Mouse (Mus musculus) thymus, adult 18-20 months (tissue): ENCODE results near the gene Ppp6r2.
A peak's percentile ranks its signal among the peaks of the same experiment; 100 is the strongest.

Source experiments
- DNase-seq, 2 experiments: peaks; one replicate each; pipeline ENCODE4 v3.0.0; 2022; ENCODE audit warnings: mixed read lengths in 2 of 2

Ppp6r2 gene

GRCm38 (mm10) chr15:89210915-89211715 lies at the start of gene Ppp6r2:
Ppp6r2 (plus strand) TSS chr15:89211553.
- peak; percentile 68 to 71 for DNase-seq

- no peak for DNase-seq
These were observed 45.9 kb upstream of the Ppp6r2 start for GRCm38 (mm10) chr15:89165478-89165877.

- DNase-seq = no peak
These were observed 42.4 kb upstream of the Ppp6r2 start for GRCm38 (mm10) chr15:89168922-89169321.

DNA sequence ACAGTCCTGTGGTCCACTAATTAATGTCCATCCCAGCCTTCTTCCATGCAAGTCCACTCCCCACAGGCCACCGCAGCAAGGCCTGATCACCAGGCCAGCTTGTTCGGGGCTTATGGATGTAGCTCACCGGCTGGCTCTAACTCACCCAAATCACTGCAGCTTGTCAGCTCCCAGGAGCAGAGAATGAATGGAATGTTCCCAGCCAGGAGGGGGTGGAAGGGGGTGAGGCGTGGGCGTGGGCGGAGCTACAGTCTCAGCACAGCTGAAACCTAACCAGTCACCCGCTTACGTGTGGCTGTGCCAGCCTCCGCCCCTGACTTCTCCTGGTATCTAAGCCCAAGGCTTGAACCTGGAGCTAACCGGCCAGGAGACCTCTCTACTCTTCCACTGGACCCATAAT lies 41.9 kb upstream of the Ppp6r2 start:
- DNase-seq = no peak

- DNase-seq = no peak
These were observed 41.3 kb upstream of the Ppp6r2 start for GRCm38 (mm10) chr15:89170102-89170501.

GRCm38 (mm10) chr15:89171526-89172051 lies 39.8 kb upstream of the Ppp6r2 start:
- DNase-seq = no peak

DNA sequence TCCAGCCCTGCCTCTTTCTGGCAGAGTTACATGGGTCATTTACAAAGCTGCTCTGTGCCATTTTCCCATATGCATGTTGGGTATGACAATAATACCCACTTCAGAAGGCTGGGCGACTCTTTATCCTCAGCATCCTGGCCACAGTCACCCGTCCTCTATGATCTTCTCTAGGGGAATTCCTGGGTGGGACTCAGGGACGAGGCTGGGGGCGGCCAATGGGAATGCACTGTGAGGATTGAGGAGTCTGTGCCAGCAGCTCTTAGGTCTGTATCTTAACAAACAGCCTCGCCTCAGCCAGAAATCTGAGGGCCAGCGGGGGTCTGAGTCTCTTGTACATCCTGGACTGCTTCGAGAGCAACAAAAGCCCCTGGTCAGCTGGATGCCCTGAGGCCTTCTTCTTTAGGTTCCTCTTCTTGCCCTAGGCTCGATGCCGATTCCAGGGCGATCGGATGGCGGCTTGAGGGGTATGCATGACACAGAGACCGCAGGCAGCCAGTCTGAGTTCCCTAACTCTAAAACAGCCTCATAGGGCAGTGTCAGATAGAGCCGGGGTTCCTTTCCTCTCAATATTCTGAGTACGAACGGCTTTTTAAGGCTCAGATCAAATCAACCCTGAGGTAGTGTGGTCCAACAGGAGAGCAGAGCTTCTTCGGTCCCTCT lies 38.9 kb upstream of the Ppp6r2 start:
- DNase-seq = no peak

GRCm38 (mm10) chr15:89173024-89173905 lies 38.1 kb upstream of the Ppp6r2 start:
- no peak for DNase-seq

- DNase-seq = no peak
These were observed 37.5 kb upstream of the Ppp6r2 start for GRCm38 (mm10) chr15:89173906-89174214.

- DNase-seq = no peak
These were observed 36.4 kb upstream of the Ppp6r2 start for GRCm38 (mm10) chr15:89174889-89175339.

DNA sequence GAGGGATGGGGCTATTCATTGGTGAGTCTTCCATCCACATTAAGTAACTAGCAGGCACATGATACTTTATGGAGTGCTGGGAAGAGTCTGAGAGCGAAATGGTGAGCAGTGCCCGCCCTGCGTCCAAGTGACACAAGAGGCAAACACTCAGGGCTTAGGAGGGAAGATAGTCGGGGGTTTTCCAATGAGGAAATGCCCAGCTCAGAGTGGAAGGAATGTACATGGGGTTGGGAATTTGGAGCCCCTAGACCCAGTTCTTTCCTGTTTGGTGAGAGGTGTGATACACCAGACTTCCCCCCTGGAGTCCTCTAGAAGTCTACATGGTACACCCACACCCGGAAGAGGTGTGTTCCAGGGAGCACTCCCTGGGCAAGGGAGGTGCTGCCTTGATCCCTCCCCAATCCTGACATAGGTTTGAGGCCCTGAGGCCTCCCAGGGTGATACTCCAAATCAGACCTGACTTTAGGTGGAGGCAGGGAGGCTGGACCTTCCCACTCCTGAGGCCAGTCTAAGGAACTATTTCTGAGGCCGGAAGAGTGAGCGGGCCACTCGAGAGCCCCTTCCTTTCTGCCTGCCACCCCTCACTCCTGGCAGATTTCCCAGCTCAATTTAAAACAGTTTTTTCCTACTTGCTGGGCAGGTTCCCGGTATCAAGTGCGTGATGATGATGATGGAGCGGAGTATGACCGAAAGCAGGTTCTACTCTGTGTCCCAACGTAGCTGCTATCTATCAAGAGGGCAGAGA lies 35.8 kb upstream of the Ppp6r2 start:
- no peak for DNase-seq

GRCm38 (mm10) chr15:89177121-89177520 lies 34.2 kb upstream of the Ppp6r2 start:
- DNase-seq = no peak

- no peak for DNase-seq
These were observed 33.6 kb upstream of the Ppp6r2 start for GRCm38 (mm10) chr15:89177576-89178259.

DNA sequence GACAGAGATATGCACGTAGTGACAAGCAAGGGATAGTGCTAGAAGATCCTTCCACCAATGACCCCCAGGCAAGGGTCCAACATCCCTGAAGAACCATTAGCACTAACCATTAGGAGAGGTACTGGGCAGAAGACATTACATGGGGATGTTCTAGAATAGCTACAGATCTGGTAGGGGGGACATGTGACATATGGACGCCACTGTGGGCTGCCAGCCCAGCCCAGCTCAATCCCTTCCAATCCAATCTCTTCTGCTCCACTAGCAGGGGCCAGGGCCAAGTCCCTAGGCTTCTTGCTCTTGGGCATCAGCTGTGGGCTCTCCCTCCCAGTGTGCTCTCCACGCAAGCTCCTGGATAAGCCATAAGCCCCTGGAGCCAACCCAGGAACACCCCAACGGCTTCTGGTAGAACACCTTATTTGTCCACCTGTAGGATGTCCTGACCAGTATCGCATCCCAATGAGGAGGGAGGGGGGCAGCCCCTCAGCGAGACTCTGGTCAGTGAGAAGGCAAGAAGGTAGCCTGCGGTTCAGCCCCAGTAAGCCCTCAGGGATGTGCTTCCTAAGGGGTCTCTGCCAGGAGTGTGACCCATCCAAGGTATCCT lies 33.0 kb upstream of the Ppp6r2 start:
- no peak for DNase-seq

DNA sequence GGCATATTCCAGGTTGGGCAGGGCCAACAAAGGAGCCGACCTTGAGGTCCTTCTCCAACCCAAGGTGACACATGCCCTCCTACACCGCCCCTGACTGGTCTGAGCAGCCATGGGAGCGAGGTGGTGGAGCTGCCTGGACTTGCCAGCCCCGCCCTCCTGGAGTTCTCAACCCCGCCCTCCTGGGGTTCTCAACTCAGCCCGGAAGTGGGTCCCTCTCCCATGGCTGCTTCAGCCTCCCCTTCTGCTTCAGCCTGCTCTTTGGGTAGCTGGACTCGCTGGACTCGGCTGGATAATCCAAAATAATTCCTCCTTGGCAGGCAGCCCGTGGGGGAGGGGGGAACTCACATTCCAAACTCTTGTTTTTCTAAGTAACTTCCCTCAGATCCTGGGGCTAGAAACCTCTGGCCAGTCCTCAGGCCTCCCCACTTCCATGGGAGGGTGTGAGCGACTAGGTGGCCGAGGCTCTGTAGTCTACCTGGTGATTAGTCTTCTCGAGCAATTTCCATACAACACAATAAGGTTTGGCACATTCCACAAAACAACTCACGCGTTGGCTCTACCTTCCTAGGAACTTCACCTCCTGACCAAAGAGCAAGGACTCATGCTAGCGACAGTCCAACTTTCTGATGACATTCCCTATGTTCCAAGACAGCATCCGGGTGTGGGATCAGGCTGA lies 32.3 kb upstream of the Ppp6r2 start:
- peak in 1 of 2 experiments; percentile 31 for DNase-seq

GRCm38 (mm10) chr15:89179630-89179964 lies 31.8 kb upstream of the Ppp6r2 start:
- DNase-seq = no peak

DNA sequence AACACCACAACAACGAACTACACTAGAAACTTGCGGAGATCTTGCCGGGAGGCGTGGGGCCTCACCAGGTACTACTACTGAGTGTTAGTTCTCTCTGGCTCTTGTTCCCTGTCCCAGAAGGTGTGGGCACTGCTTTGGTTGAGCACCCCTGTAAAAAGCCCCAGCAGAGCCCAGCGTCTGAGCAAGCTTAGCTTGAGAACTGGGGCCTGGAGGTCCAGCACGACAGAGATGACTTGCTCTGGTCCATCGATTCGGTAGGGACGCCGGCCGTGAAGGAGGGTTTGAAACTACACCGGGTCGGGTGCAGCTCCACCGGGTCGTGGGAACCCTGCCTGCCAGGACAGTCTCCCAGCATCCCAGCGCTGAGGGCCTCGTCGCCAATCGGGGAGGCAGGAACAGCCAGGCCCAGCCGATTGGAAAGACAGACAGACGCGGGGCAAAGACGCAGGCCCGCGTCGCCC lies 31.2 kb upstream of the Ppp6r2 start:
- DNase-seq = no peak

DNA sequence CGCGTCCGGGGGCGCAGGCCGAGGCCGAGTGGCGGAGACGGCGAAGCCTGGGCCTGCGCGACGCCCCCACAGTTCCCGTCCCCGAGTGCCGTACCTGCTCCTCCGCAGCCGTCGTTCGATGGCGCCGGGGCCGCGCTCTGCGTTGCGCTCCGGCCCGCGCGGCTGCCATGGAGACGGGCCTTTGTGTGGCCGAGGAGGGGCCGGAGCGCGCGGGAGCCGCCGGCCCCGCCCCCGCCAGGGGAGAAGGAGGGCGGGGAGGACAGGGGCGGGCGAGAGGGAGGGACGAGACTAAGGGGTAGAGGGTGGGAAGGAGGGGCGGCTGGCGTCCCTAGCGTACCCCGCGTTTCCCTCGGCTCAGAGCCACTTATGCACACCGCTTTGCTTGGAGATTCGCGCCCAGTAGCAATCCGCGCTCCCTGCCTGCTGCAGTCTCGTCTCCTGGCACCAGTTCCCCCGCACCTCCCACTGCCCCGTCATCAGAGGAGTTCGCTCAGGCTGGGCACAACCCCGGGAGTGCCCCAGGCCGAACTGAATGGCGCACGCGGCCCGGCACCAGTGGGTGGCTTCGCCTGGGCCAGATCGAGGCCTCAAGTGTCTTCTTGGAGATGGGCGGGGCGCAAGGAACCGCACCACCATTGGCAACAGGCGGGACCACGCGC lies 30.7 kb upstream of the Ppp6r2 start, which contains the start of gene Plxnb2:
Plxnb2 (minus strand) TSS at position 218 of the 659 bp plus-strand sequence.
- no peak for DNase-seq

DNA sequence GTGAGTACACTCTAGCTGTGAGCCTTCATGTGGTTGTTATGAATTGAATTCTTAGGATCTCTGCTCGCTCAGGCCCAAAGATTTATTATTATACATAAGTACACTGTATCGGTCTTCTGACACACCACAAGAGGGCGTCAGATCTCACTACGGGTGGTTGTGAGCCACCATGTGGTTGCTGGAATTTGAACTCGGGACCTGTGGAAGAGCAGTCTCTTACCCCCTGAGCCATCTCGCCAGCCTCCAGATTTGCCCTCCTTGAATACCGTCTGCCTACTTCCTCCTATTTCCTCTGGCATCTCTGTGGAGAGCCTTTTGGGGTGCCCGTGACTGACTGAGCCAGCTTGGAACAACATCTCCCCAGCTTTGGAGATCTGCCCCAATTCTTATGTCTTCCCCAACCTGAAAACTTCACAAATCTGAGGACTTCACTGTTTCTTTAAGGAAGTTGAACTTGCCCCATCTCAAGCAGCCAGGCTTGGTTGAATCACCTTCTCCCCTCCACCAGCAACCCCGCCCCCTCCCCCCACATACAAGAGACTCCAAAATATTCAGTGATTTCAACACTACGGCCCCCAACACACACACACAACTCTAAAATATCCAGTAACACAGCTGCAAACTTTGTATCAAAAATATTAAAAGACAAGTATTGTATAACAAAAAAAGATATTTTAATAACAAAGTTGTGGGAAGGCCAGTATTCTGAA lies 29.6 kb upstream of the Ppp6r2 start:
- no peak for DNase-seq
